Mouse (Mus musculus) cerebellum, adult 2 months (tissue): ENCODE results near the gene Car1.

Source experiments
- CTCF ChIP-seq: fragments of 200-500 bp; IDR thresholded peaks from 2 replicates; pipeline ENCODE4 v1.5.1; 2011; ENCODE audit warnings: low read depth, mild to moderate bottlenecking, control low read depth, low read length, moderate library complexity, borderline replicate concordance; ENCODE audit not compliant: insufficient read depth
- POLR2A ChIP-seq: fragments of 200-500 bp; IDR thresholded peaks from 2 replicates; pipeline ENCODE4 v1.6.1; 2011; ENCODE audit warnings: low read length, control low read depth, borderline replicate concordance; ENCODE audit not compliant: insufficient read depth

DNA sequence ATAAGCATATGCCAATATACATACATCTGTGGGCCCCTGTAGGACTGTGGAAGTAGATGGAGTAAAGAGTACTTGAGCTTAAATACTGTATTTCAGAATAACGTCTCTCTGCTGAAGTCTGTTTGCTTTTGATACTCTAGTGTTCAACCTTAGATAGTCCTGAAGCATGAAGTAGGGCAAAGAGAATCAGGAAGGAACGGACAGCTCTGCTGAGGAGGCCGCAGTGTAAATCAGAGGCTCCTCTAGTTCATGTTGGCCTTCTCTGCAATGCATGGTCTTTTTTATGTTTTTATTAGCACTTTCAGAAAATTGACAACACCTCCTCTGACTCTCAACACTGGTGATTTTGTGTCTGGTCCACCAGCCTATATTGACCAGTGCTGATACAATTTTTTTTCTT lies 2.2 kb downstream of the Car1 start:
- TF ChIP-seq POLR2A (no peak), CTCF (no peak)
